Mouse (Mus musculus) heart, embryonic 16.5 days (tissue): ENCODE data around the gene Prkn. TPM values are rescaled to one million over a fixed set of nuclear protein-coding genes. Genes with fewer than 3 reads are reported as not detected.

Experiments used
- ATAC-seq: fragments of 200-750 bp; cut with Nextera tagmentation; replicated peaks from 2 replicates; pipeline ENCODE4 v1.8.0; 2017; ENCODE audit warnings: moderate number of reproducible peaks; ENCODE audit not compliant: insufficient read depth, low FRiP score; ENCODE audit errors: extremely low read depth
- H3K27ac ChIP-seq: fragments of 300-500 bp; sonication (generic); 2 replicates; pipeline ENCODE4 v1.5.1; 2014; ENCODE audit warnings: mild to moderate bottlenecking, low read length, control low read depth, moderate library complexity
- H3K27me3 ChIP-seq: fragments of 300-500 bp; sonication (generic); 2 replicates; pipeline ENCODE4 v1.6.1; 2014; ENCODE audit warnings: low read length, mixed read lengths; ENCODE audit not compliant: control insufficient read depth, insufficient read depth
- H3K36me3 ChIP-seq: fragments of 300-500 bp; sonication (generic); 2 replicates; pipeline ENCODE4 v1.6.1; 2014; ENCODE audit not compliant: control insufficient read depth, insufficient read depth
- H3K4me1 ChIP-seq: fragments of 300-500 bp; sonication (generic); 2 replicates; pipeline ENCODE4 v1.6.1; 2014; ENCODE audit warnings: low read length, mixed read lengths; ENCODE audit not compliant: control insufficient read depth, insufficient read depth
- H3K4me2 ChIP-seq: fragments of 300-500 bp; sonication (generic); 2 replicates; pipeline ENCODE4 v1.6.1; 2014; ENCODE audit warnings: low read depth, mild to moderate bottlenecking, control low read depth, low read length
- H3K4me3 ChIP-seq: fragments of 300-500 bp; sonication (generic); 2 replicates; pipeline ENCODE4 v1.5.1; 2014; ENCODE audit warnings: mild to moderate bottlenecking, control low read depth, low read length
- H3K9ac ChIP-seq: fragments of 300-500 bp; sonication (generic); 2 replicates; pipeline ENCODE4 v1.6.1; 2014; ENCODE audit warnings: low read length, control low read depth
- H3K9me3 ChIP-seq: fragments of 300-500 bp; sonication (generic); replicated peaks from 2 replicates; pipeline ENCODE4 v1.6.1; 2016; ENCODE audit warnings: low read length; ENCODE audit not compliant: control insufficient read depth
- WGBS: fragments of 180-500 bp; shearing (Covaris S2); extraction: QIAGEN DNeasy Blood & Tissue Kit; methylation state at CpG from one replicate; pipeline ENCODE4 v1.1.7; 2014; 5-methylcytosine and 5-hydroxymethylcytosine counted together
- polyA plus RNA-seq: library from polyadenylated mRNA; unstranded; fragments of >200 nt; fragmentation: Nextera tagmentation; extraction: Ambion mirVana; gene quantifications from 2 replicates; pipeline ENCODE4 v1.2.1, GENCODE M21; 2015

Gene Prkn
- polyA plus RNA-seq, 1 experiment from 2014 or later, result 2.4 TPM

- H3K27me3 ChIP-seq, result no peaks in the 10 kb centered on the region
- no peak for ATAC-seq
- H3K36me3 ChIP-seq, result no peaks in the 10 kb centered on the region
- no peak overlapping the region for H3K27ac ChIP-seq
- 62% methylated on average over 3 of the region's 3 CpGs for WGBS
- H3K9me3 ChIP-seq, result no peaks in the 10 kb centered on the region
- H3K4me2 ChIP-seq, result no peak overlapping the region
- H3K4me1 ChIP-seq, result no peaks in the 10 kb centered on the region
- H3K9ac ChIP-seq, result no peak overlapping the region
- H3K4me3 ChIP-seq, result no peak overlapping the region
These were observed 955.8 kb downstream of the Prkn start for GRCm38 (mm10) chr17:11795979-11796378.

- no peaks in the 10 kb centered on the region for H3K36me3 ChIP-seq
- H3K27ac ChIP-seq, result no peak overlapping the region
- H3K27me3 ChIP-seq, result no peaks in the 10 kb centered on the region
- ATAC-seq, result no peak
- no peak overlapping the region for H3K4me3 ChIP-seq
- WGBS, result 90% methylated on average over 4 of the region's 4 CpGs
- H3K4me2 ChIP-seq, result no peak overlapping the region
- H3K9me3 ChIP-seq, result no peaks in the 10 kb centered on the region
- H3K4me1 ChIP-seq, result no peaks in the 10 kb centered on the region
- no peak overlapping the region for H3K9ac ChIP-seq
These were observed 961.0 kb downstream of the Prkn start for GRCm38 (mm10) chr17:11801226-11801625.

- H3K9me3 ChIP-seq, result no peaks in the 10 kb centered on the region
- H3K27ac ChIP-seq, result no peak overlapping the region
- 68% methylated on average over 3 of the region's 3 CpGs for WGBS
- no peaks in the 10 kb centered on the region for H3K36me3 ChIP-seq
- ATAC-seq, result no peak
- no peak overlapping the region for H3K4me3 ChIP-seq
- no peaks in the 10 kb centered on the region for H3K27me3 ChIP-seq
- H3K9ac ChIP-seq, result no peak overlapping the region
- no peaks in the 10 kb centered on the region for H3K4me1 ChIP-seq
- no peak overlapping the region for H3K4me2 ChIP-seq
These were observed 967.1 kb downstream of the Prkn start for GRCm38 (mm10) chr17:11807280-11807679.

- no peaks in the 10 kb centered on the region for H3K4me1 ChIP-seq
- H3K4me2 ChIP-seq, result no peak overlapping the region
- no peak overlapping the region for H3K9ac ChIP-seq
- no peak for ATAC-seq
- no peaks in the 10 kb centered on the region for H3K9me3 ChIP-seq
- H3K27me3 ChIP-seq, result no peaks in the 10 kb centered on the region
- H3K36me3 ChIP-seq, result no peaks in the 10 kb centered on the region
- no peak overlapping the region for H3K4me3 ChIP-seq
- WGBS, result 69% methylated on average over 2 of the region's 2 CpGs
- H3K27ac ChIP-seq, result no peak overlapping the region
These were observed 977.7 kb downstream of the Prkn start for GRCm38 (mm10) chr17:11817886-11818285.

GRCm38 (mm10) chr17:11819506-11819905 lies 979.3 kb downstream of the Prkn start:
- Histone ChIP-seq H3K9ac (no peak overlapping the region), H3K4me3 (no peak overlapping the region), H3K27me3 (no peaks in the 10 kb centered on the region), H3K4me1 (no peaks in the 10 kb centered on the region), H3K4me2 (no peak overlapping the region), H3K36me3 (no peaks in the 10 kb centered on the region), H3K27ac (no peak overlapping the region), H3K9me3 (no peaks in the 10 kb centered on the region)
- ATAC-seq, result no peak
- 59% methylated on average over 8 of the region's 8 CpGs for WGBS

GRCm38 (mm10) chr17:11820757-11821156 lies 980.6 kb downstream of the Prkn start:
- H3K27me3 ChIP-seq, result no peaks in the 10 kb centered on the region

GRCm38 (mm10) chr17:11829501-11829900 lies 989.3 kb downstream of the Prkn start:
- H3K4me2 ChIP-seq, result no peak overlapping the region
- no peak for ATAC-seq
- H3K9ac ChIP-seq, result no peak overlapping the region
- no peaks in the 10 kb centered on the region for H3K9me3 ChIP-seq
- no peak overlapping the region for H3K4me3 ChIP-seq
- no peaks in the 10 kb centered on the region for H3K27me3 ChIP-seq
- WGBS, result 53% methylated on average over 3 of the region's 3 CpGs
- H3K27ac ChIP-seq, result no peak overlapping the region
- no peaks in the 10 kb centered on the region for H3K36me3 ChIP-seq
- H3K4me1 ChIP-seq, result no peaks in the 10 kb centered on the region

More at GRCm38 (mm10) chr17:11820757-11821156, 980.6 kb downstream of the Prkn start:
- no peaks in the 10 kb centered on the region for H3K4me1 ChIP-seq
- H3K4me3 ChIP-seq, result no peak overlapping the region
- no peaks in the 10 kb centered on the region for H3K36me3 ChIP-seq
- H3K4me2 ChIP-seq, result no peak overlapping the region
- H3K9me3 ChIP-seq, result no peaks in the 10 kb centered on the region
- 92% methylated on average over 4 of the region's 4 CpGs for WGBS
- ATAC-seq, result no peak
- no peak overlapping the region for H3K9ac ChIP-seq
- H3K27ac ChIP-seq, result no peak overlapping the region

- Histone ChIP-seq H3K27ac (no peak overlapping the region), H3K36me3 (no peaks in the 10 kb centered on the region), H3K4me2 (no peak overlapping the region), H3K4me3 (no peak overlapping the region), H3K9me3 (no peaks in the 10 kb centered on the region), H3K4me1 (no peaks in the 10 kb centered on the region), H3K9ac (no peak overlapping the region), H3K27me3 (no peaks in the 10 kb centered on the region)
- 81% methylated on average over 3 of the region's 3 CpGs for WGBS
- no peak for ATAC-seq
These were observed 996.9 kb downstream of the Prkn start for GRCm38 (mm10) chr17:11837121-11837520.

- H3K27ac ChIP-seq, result no peak overlapping the region
- no peaks in the 10 kb centered on the region for H3K36me3 ChIP-seq
- no peak overlapping the region for H3K4me3 ChIP-seq
- no peak for ATAC-seq
- no peaks in the 10 kb centered on the region for H3K9me3 ChIP-seq
- H3K4me1 ChIP-seq, result no peaks in the 10 kb centered on the region
- H3K27me3 ChIP-seq, result no peaks in the 10 kb centered on the region
- no peak overlapping the region for H3K9ac ChIP-seq
- WGBS, result 86% methylated on average over 4 of the region's 4 CpGs
- no peak overlapping the region for H3K4me2 ChIP-seq
These were observed 1004.3 kb downstream of the Prkn start for GRCm38 (mm10) chr17:11844436-11844835.

- Histone ChIP-seq H3K4me1 (no peaks in the 10 kb centered on the region), H3K9me3 (no peaks in the 10 kb centered on the region), H3K9ac (no peak overlapping the region), H3K27ac (no peak overlapping the region), H3K4me2 (no peak overlapping the region), H3K4me3 (no peak overlapping the region), H3K36me3 (no peaks in the 10 kb centered on the region), H3K27me3 (no peaks in the 10 kb centered on the region)
- ATAC-seq, result no peak
- WGBS, result 66% methylated on average over 3 of the region's 3 CpGs
These were observed 1004.8 kb downstream of the Prkn start for GRCm38 (mm10) chr17:11844989-11845388.
